Mouse (Mus musculus) cerebellum, adult 2 months (tissue): ENCODE measurements at regions not wholly inside any gene's neighbourhood (a gene's known extent, or its start where the extent isn't known, plus 50 kb on each side); places are given as distances from the start of the nearest gene placed in this dataset.

Experiments
- CTCF ChIP-seq: fragments of 200-500 bp; IDR thresholded peaks from 2 replicates; pipeline ENCODE4 v1.5.1; 2011; ENCODE audit warnings: low read depth, mild to moderate bottlenecking, control low read depth, low read length, moderate library complexity, borderline replicate concordance; ENCODE audit not compliant: insufficient read depth
- POLR2A ChIP-seq: fragments of 200-500 bp; IDR thresholded peaks from 2 replicates; pipeline ENCODE4 v1.6.1; 2011; ENCODE audit warnings: low read length, control low read depth, borderline replicate concordance; ENCODE audit not compliant: insufficient read depth

GRCm38 (mm10) chr16:39389943-39390342 is 497.5 kb downstream of the Igsf11 start:
- TF ChIP-seq CTCF (no peak), POLR2A (no peak)
